Mouse (Mus musculus) embryonic facial prominence, embryonic 10.5 days (tissue): ENCODE results near the gene Kidins220. TPM values are rescaled to one million over a fixed set of nuclear protein-coding genes. Genes with fewer than 3 reads are reported as not detected.

Source experiments
- DNase-seq: peaks from one replicate; pipeline ENCODE4 v3.0.0-alpha.2; 2017; ENCODE audit warnings: low spot score
- H3K27ac ChIP-seq: fragments of 300-500 bp; sonication (generic); replicated peaks from 2 replicates; pipeline ENCODE4 v1.5.1; 2016; ENCODE audit warnings: mild to moderate bottlenecking
- H3K27me3 ChIP-seq: fragments of 300-500 bp; sonication (generic); replicated peaks from 2 replicates; pipeline ENCODE4 v1.6.1; 2016; ENCODE audit warnings: low read depth, mild to moderate bottlenecking; ENCODE audit not compliant: poor library complexity, severe bottlenecking
- H3K36me3 ChIP-seq: fragments of 300-500 bp; sonication (generic); replicated peaks from 2 replicates; pipeline ENCODE4 v1.6.1; 2016; ENCODE audit warnings: mild to moderate bottlenecking, moderate library complexity
- H3K4me1 ChIP-seq: fragments of 300-500 bp; sonication (generic); 2 replicates; pipeline ENCODE4 v1.6.1; 2016
- H3K4me3 ChIP-seq: fragments of 300-500 bp; sonication (generic); 2 replicates; pipeline ENCODE4 v1.5.1; 2016; ENCODE audit warnings: mild to moderate bottlenecking, moderate library complexity
- H3K9me3 ChIP-seq: fragments of 300-500 bp; sonication (generic); 2 replicates; pipeline ENCODE4 v1.6.1; 2016; ENCODE audit warnings: mild to moderate bottlenecking
- WGBS: fragments of 180-500 bp; shearing (Covaris S2); methylation state at CpG from one replicate; pipeline ENCODE4 v1.1.7; 2016; 5-methylcytosine and 5-hydroxymethylcytosine counted together
- polyA plus RNA-seq: library from polyadenylated mRNA; unstranded; fragments of >200 nt; fragmentation: Nextera tagmentation; extraction: Ambion mirVana; gene quantifications from 2 replicates; pipeline ENCODE4 v1.2.1, GENCODE M21; 2016

Kidins220 gene
- polyA plus RNA-seq, 1 experiment from 2014 or later: 19.0 TPM

- H3K36me3 ChIP-seq: no peaks in the 10 kb centered on the region
- peak overlapping the region; percentile 76 for H3K4me3 ChIP-seq
- under 1% methylated on average over 61 of the region's 61 CpGs for WGBS
- peak overlapping the region; percentile 99 for H3K27ac ChIP-seq
- peaks cover 57% of the 10 kb centered on the region for H3K4me1 ChIP-seq
- 0 out of 2 replicates have a peak, but pooled peaks cover 3% of the 10 kb centered on the region for H3K27me3 ChIP-seq
- H3K9me3 ChIP-seq: no peaks in the 10 kb centered on the region
- peak; percentile 99 for DNase-seq
These were observed 124.0 kb downstream of the Kidins220 start for GRCm38 (mm10) chr12:25098561-25099312.

- DNase-seq: peak; percentile 91
- H3K4me3 ChIP-seq: peak overlapping the region; percentile 76
- peak overlapping the region; percentile 99 for H3K27ac ChIP-seq
- 0 out of 2 replicates have a peak, but pooled peaks cover 6% of the 10 kb centered on the region for H3K27me3 ChIP-seq
- H3K9me3 ChIP-seq: no peaks in the 10 kb centered on the region
- 1% methylated on average over 9 of the region's 9 CpGs for WGBS
- H3K36me3 ChIP-seq: no peaks in the 10 kb centered on the region
- peaks cover 62% of the 10 kb centered on the region for H3K4me1 ChIP-seq
These were observed 124.5 kb downstream of the Kidins220 start for GRCm38 (mm10) chr12:25099313-25099562.

- under 1% methylated on average over 38 of the region's 38 CpGs for WGBS
- H3K36me3 ChIP-seq: no peaks in the 10 kb centered on the region
- H3K4me1 ChIP-seq: peaks cover 66% of the 10 kb centered on the region
- no peaks in the 10 kb centered on the region for H3K9me3 ChIP-seq
- H3K27me3 ChIP-seq: 0 out of 2 replicates have a peak, but pooled peaks cover 6% of the 10 kb centered on the region
- peak overlapping the region; percentile 99 for H3K27ac ChIP-seq
- DNase-seq: peak; percentile 71
- H3K4me3 ChIP-seq: peak overlapping the region; percentile 76
These were observed 125.1 kb downstream of the Kidins220 start for GRCm38 (mm10) chr12:25099563-25100408.

- DNase-seq: peak; percentile 90
- Histone ChIP-seq H3K9me3 (no peaks in the 10 kb centered on the region), H3K36me3 (no peaks in the 10 kb centered on the region), H3K27ac (peak overlapping the region; percentile 99), H3K4me3 (peak overlapping the region; percentile 76), H3K4me1 (peaks cover 66% of the 10 kb centered on the region), H3K27me3 (0 out of 2 replicates have a peak, but pooled peaks cover 6% of the 10 kb centered on the region)
- under 1% methylated on average over 59 of the region's 59 CpGs for WGBS
These were observed 125.9 kb downstream of the Kidins220 start for GRCm38 (mm10) chr12:25100411-25101217.

- WGBS: 13% methylated on average over 5 of the region's 5 CpGs
- peak; percentile 64 for DNase-seq
- H3K4me1 ChIP-seq: peaks cover 63% of the 10 kb centered on the region
- peak overlapping the region; percentile 99 for H3K27ac ChIP-seq
- H3K36me3 ChIP-seq: no peaks in the 10 kb centered on the region
- 0 out of 2 replicates have a peak, but pooled peaks cover 6% of the 10 kb centered on the region for H3K27me3 ChIP-seq
- peak overlapping the region; percentile 76 for H3K4me3 ChIP-seq
- H3K9me3 ChIP-seq: no peaks in the 10 kb centered on the region
These were observed 126.7 kb downstream of the Kidins220 start for GRCm38 (mm10) chr12:25101389-25101788.

- no peak overlapping the region for H3K4me3 ChIP-seq
- 0 out of 2 replicates have a peak overlapping the region, but pooled peaks have one; percentile 48 for H3K27ac ChIP-seq
- DNase-seq: no peak
- no peaks in the 10 kb centered on the region for H3K36me3 ChIP-seq
- H3K4me1 ChIP-seq: peaks cover 38% of the 10 kb centered on the region
- 72% methylated on average over 6 of the region's 6 CpGs for WGBS
- H3K27me3 ChIP-seq: 0 out of 2 replicates have a peak, but pooled peaks cover 6% of the 10 kb centered on the region
- H3K9me3 ChIP-seq: no peaks in the 10 kb centered on the region
These were observed 129.2 kb downstream of the Kidins220 start for GRCm38 (mm10) chr12:25103911-25104310.

- no peak overlapping the region for H3K4me3 ChIP-seq
- H3K9me3 ChIP-seq: no peaks in the 10 kb centered on the region
- no peaks in the 10 kb centered on the region for H3K36me3 ChIP-seq
- H3K27me3 ChIP-seq: 0 out of 2 replicates have a peak, but pooled peaks cover 6% of the 10 kb centered on the region
- no peak overlapping the region for H3K27ac ChIP-seq
- H3K4me1 ChIP-seq: peaks cover 32% of the 10 kb centered on the region
- DNase-seq: no peak
These were observed 129.8 kb downstream of the Kidins220 start for GRCm38 (mm10) chr12:25104541-25104940.

- no peak overlapping the region for H3K4me3 ChIP-seq
- peak overlapping the region; percentile 49; the same call in 1 of the 2 replicates for H3K27ac ChIP-seq
- no peaks in the 10 kb centered on the region for H3K36me3 ChIP-seq
- H3K9me3 ChIP-seq: no peaks in the 10 kb centered on the region
- no peak for DNase-seq
- peaks cover 10% of the 10 kb centered on the region for H3K4me1 ChIP-seq
- 64% methylated on average over 2 of the region's 2 CpGs for WGBS
- H3K27me3 ChIP-seq: 0 out of 2 replicates have a peak, but pooled peaks cover 1% of the 10 kb centered on the region
These were observed 134.1 kb downstream of the Kidins220 start for GRCm38 (mm10) chr12:25108865-25109264.

- 0 out of 2 replicates have a peak, but pooled peaks cover 4% of the 10 kb centered on the region for H3K9me3 ChIP-seq
- no peak for DNase-seq
- H3K4me3 ChIP-seq: no peak overlapping the region
- peaks cover 3% of the 10 kb centered on the region for H3K4me1 ChIP-seq
- WGBS: 68% methylated on average over 7 of the region's 7 CpGs
- no peaks in the 10 kb centered on the region for H3K27me3 ChIP-seq
- peak overlapping the region; percentile 63; the same call in 1 of the 2 replicates for H3K27ac ChIP-seq
- no peaks in the 10 kb centered on the region for H3K36me3 ChIP-seq
These were observed 135.4 kb downstream of the Kidins220 start for GRCm38 (mm10) chr12:25109971-25110681.

GRCm38 (mm10) chr12:25110682-25111078, 136.0 kb downstream of the Kidins220 start:
- Histone ChIP-seq H3K36me3 (no peaks in the 10 kb centered on the region), H3K4me1 (peaks cover 3% of the 10 kb centered on the region), H3K27me3 (no peaks in the 10 kb centered on the region), H3K27ac (0 out of 2 replicates have a peak overlapping the region, but pooled peaks have one; percentile 63), H3K9me3 (0 out of 2 replicates have a peak, but pooled peaks cover 4% of the 10 kb centered on the region), H3K4me3 (no peak overlapping the region)
- DNase-seq: no peak
- 82% methylated on average over 7 of the region's 7 CpGs for WGBS
